ENCODE assay signal across 8 mouse cellular contexts in genomic region chr3:38485107-38485545, GRCm38 (mm10). TPM values are rescaled to one million over a fixed set of nuclear protein-coding genes. Genes with fewer than 3 reads are reported as not detected.
DNase-seq lines count a peak whose midpoint lies in the region; ATAC-seq and TF ChIP-seq lines count a peak whose summit lies in the region.

No protein-coding gene starts in this region.

- 4% methylated on average over 26 of the region's 26 CpGs for WGBS in liver, adult 2 months
- 1% methylated on average over 26 of the region's 26 CpGs for WGBS in embryonic facial prominence, embryonic 13.5 days
- 2% methylated on average over 26 of the region's 26 CpGs for WGBS in intestine, embryonic 15.5 days
- 1% methylated on average over 26 of the region's 26 CpGs for WGBS in neural tube, embryonic 12.5 days

- no peaks in the 10 kb centered on the region for H3K9me3 ChIP-seq in embryonic facial prominence, embryonic 13.5 days
- H3K9me3 ChIP-seq in intestine, embryonic 15.5 days = no peaks in the 10 kb centered on the region
- no peaks in the 10 kb centered on the region for H3K9me3 ChIP-seq in neural tube, embryonic 12.5 days

- no peak overlapping the region for H3K27ac ChIP-seq in liver, adult 2 months (replicated peaks; ENCODE audit: insufficient read depth, low read depth, low read length)
- H3K27ac ChIP-seq in embryonic facial prominence, embryonic 13.5 days = peak overlapping the region; percentile 64; the same call in 1 of the 2 replicates
- peak overlapping the region; percentile 66 for H3K27ac ChIP-seq in intestine, embryonic 15.5 days
- H3K27ac ChIP-seq in neural tube, embryonic 12.5 days = no peak overlapping the region

- H3K4me1 ChIP-seq in liver, adult 2 months (ENCODE audit: control insufficient read depth, insufficient read depth, low read length) = 0 out of 2 replicates have a peak, but pooled peaks cover 2% of the 10 kb centered on the region
- H3K4me1 ChIP-seq in embryonic facial prominence, embryonic 13.5 days = peaks cover 29% of the 10 kb centered on the region
- peaks cover 16% of the 10 kb centered on the region for H3K4me1 ChIP-seq in intestine, embryonic 15.5 days (replicated peaks)
- H3K4me1 ChIP-seq in neural tube, embryonic 12.5 days = peaks cover 32% of the 10 kb centered on the region

- peak overlapping the region; percentile 80 for H3K4me2 ChIP-seq in embryonic facial prominence, embryonic 13.5 days
- peak overlapping the region; percentile 73 for H3K4me2 ChIP-seq in intestine, embryonic 15.5 days (replicated peaks)
- H3K4me2 ChIP-seq in neural tube, embryonic 12.5 days (replicated peaks) = peak overlapping the region; percentile 96

- no peaks in the 10 kb centered on the region for H3K27me3 ChIP-seq in liver, adult 2 months (ENCODE audit: control insufficient read depth, insufficient read depth, low read length)
- no peaks in the 10 kb centered on the region; the same call in none of the 2 replicates for H3K27me3 ChIP-seq in embryonic facial prominence, embryonic 13.5 days
- no peaks in the 10 kb centered on the region for H3K27me3 ChIP-seq in intestine, embryonic 15.5 days (replicated peaks)
- no peaks in the 10 kb centered on the region for H3K27me3 ChIP-seq in neural tube, embryonic 12.5 days (replicated peaks)

- TF ChIP-seq POLR2A in liver, adult 2 months (IDR thresholded peaks at IDR 0.05; ENCODE audit: extremely low read depth, insufficient read depth, low read length) = peak; percentile 62

- peak overlapping the region; percentile 84 for H3K4me3 ChIP-seq in liver, adult 2 months (ENCODE audit: insufficient read depth, low read depth, low read length)
- peak overlapping the region; percentile 76 for H3K4me3 ChIP-seq in embryonic facial prominence, embryonic 13.5 days
- peak overlapping the region; percentile 84 for H3K4me3 ChIP-seq in intestine, embryonic 15.5 days (replicated peaks)
- peak overlapping the region; percentile 94 for H3K4me3 ChIP-seq in neural tube, embryonic 12.5 days

- H3K9ac ChIP-seq in liver, adult 2 months (ENCODE audit: low read depth, low read length) = peak overlapping the region; percentile 65
- no peak overlapping the region for H3K9ac ChIP-seq in embryonic facial prominence, embryonic 13.5 days
- no peak overlapping the region; the same call in 1 of the 2 replicates for H3K9ac ChIP-seq in intestine, embryonic 15.5 days
- H3K9ac ChIP-seq in neural tube, embryonic 12.5 days = peak overlapping the region; percentile 17; the same call in 1 of the 2 replicates

- DNase-seq in liver, adult 2 months (ENCODE audit: extremely low read depth, low read depth, low spot score) = no peak
- no peak for DNase-seq in liver
- no peak for DNase-seq in urinary bladder, postnatal 36 days (ENCODE audit: low spot score in 2 of 2)
- DNase-seq in embryo, embryonic 11 days = no peak

- H3K36me3 ChIP-seq in liver, adult 2 months (ENCODE audit: control insufficient read depth, insufficient read depth, low read length) = no peaks in the 10 kb centered on the region
- H3K36me3 ChIP-seq in embryonic facial prominence, embryonic 13.5 days = peaks cover 2% of the 10 kb centered on the region; the same call in 1 of the 2 replicates
- H3K36me3 ChIP-seq in intestine, embryonic 15.5 days = no peaks in the 10 kb centered on the region
- 0 out of 2 replicates have a peak, but pooled peaks cover 2% of the 10 kb centered on the region for H3K36me3 ChIP-seq in neural tube, embryonic 12.5 days

- no peak; the same call in 1 of the 2 replicates for ATAC-seq in embryonic facial prominence, embryonic 13.5 days (ENCODE audit: insufficient number of reproducible peaks, insufficient read depth, low FRiP score, low TSS enrichment, low read depth)
- no peak for ATAC-seq in intestine, embryonic 15.5 days
- ATAC-seq in neural tube, embryonic 12.5 days (ENCODE audit: low FRiP score, low read depth) = peak; percentile 97
- ATAC-seq in erythroid progenitor cell, adult 5-6 weeks (replicated peaks; ENCODE audit: low FRiP score, poor library complexity, severe bottlenecking) = no peak

- peaks cover 5% of the 10 kb centered on the region; the same call in 1 of the 2 replicates for H3K79me2 ChIP-seq in liver, adult 2 months (ENCODE audit: control insufficient read depth, insufficient read depth, low read length)

- no peak for TF ChIP-seq CTCF in liver, adult 2 months (IDR thresholded peaks at IDR 0.05; ENCODE audit: low read depth, low read length)

RNA-seq across cellular contexts. Expression of gene Ankrd50, which starts 0.5 kb away (rescaled TPM):
- 5.4 and 7.3 TPM in 2 replicates for total RNA-seq in liver, adult 2 months (2014; rRNA removed)
- polyA plus RNA-seq in liver, adult 2 months (2012; rRNA removed) = 3.7 and 4.8 TPM in 2 replicates
- 22.3 and 25.6 TPM in 2 replicates for polyA plus RNA-seq in embryonic facial prominence, embryonic 13.5 days (2015; fragmentation: Nextera tagmentation; extraction: Ambion mirVana)
- polyA plus RNA-seq in intestine, embryonic 15.5 days (2015; fragmentation: Nextera tagmentation; extraction: Ambion mirVana) = 13.3 and 15.2 TPM in 2 replicates
- polyA plus RNA-seq in neural tube, embryonic 12.5 days (2016; fragmentation: Nextera tagmentation; extraction: Ambion mirVana) = 36.1 and 42.0 TPM in 2 replicates
- 1.1 and 4.6 TPM in 2 replicates for total RNA-seq in erythroid progenitor cell, adult 5-6 weeks (2015; ENCODE audit: low replicate concordance)
- 0.77 and 1.5 TPM in 2 replicates for total RNA-seq in erythroid progenitor cell, adult 5-6 weeks (2017; ENCODE audit: low replicate concordance)

Comparison
In these comparisons a context has a peak if more than half of its experiments do, and no peak if none do; other contexts are left out.
1. H3K27ac ChIP-seq: peak in embryonic facial prominence, embryonic 13.5 days (single experiment) and intestine, embryonic 15.5 days (single experiment); none in liver, adult 2 months (single experiment) and neural tube, embryonic 12.5 days (single experiment).
2. H3K9ac ChIP-seq: peak in liver, adult 2 months (single experiment) and neural tube, embryonic 12.5 days (single experiment); none in embryonic facial prominence, embryonic 13.5 days (single experiment) and intestine, embryonic 15.5 days (single experiment).
3. Peak in every context shown above with its lines, with median percentiles within 50 percentile points of each other: H3K4me3 ChIP-seq and H3K4me2 ChIP-seq.